Mouse (Mus musculus): ENCODE measurements around the gene Entpd7. TPM values are rescaled to one million over a fixed set of nuclear protein-coding genes. Genes with fewer than 3 reads are reported as not detected.

Entpd7 gene
- polyA plus RNA-seq, 1 experiment: 23.3 TPM

GRCm38 (mm10) chr19:43665441-43666048 is 23.9 kb upstream of the Entpd7 start:
- TF ChIP-seq CTCF (IDR thresholded peaks at IDR 0.05; ENCODE audit: extremely low read depth, insufficient read length, insufficient replicate concordance, low read depth, low read length) (peak; percentile 86; the same call in 1 of the 2 replicates), POLR2A (IDR thresholded peaks at IDR 0.05; ENCODE audit: low read depth, low read length) (no peak)
- Histone ChIP-seq H3K36me3 (ENCODE audit: control insufficient read depth, insufficient read depth, low read length) (peaks cover 34% of the 10 kb centered on the region), H3K27me3 (ENCODE audit: control insufficient read depth, insufficient read depth, low read length) (no peaks in the 10 kb centered on the region), H3K4me1 (ENCODE audit: control insufficient read depth, insufficient read depth, insufficient read length, low read length) (peaks cover 3% of the 10 kb centered on the region; the same call in 1 of the 2 replicates), H3K27ac (ENCODE audit: insufficient read depth, low read depth, low read length) (no peak overlapping the region), H3K4me3 (ENCODE audit: low read depth, low read length) (no peak overlapping the region)
- 77% methylated on average over 12 of the region's 12 CpGs for WGBS

GRCm38 (mm10) chr19:43666661-43667429 is 22.6 kb upstream of the Entpd7 start:
- 84% methylated on average over 22 of the region's 22 CpGs for WGBS
- TF ChIP-seq CTCF (IDR thresholded peaks at IDR 0.05; ENCODE audit: extremely low read depth, insufficient read length, insufficient replicate concordance, low read depth, low read length) (no peak), POLR2A (IDR thresholded peaks at IDR 0.05; ENCODE audit: low read depth, low read length) (no peak)
- Histone ChIP-seq H3K4me3 (ENCODE audit: low read depth, low read length) (no peak overlapping the region), H3K36me3 (ENCODE audit: control insufficient read depth, insufficient read depth, low read length) (peaks cover 34% of the 10 kb centered on the region), H3K27me3 (ENCODE audit: control insufficient read depth, insufficient read depth, low read length) (no peaks in the 10 kb centered on the region), H3K4me1 (ENCODE audit: control insufficient read depth, insufficient read depth, insufficient read length, low read length) (peaks cover 8% of the 10 kb centered on the region), H3K27ac (ENCODE audit: insufficient read depth, low read depth, low read length) (no peak overlapping the region)

- Histone ChIP-seq H3K27ac (ENCODE audit: insufficient read depth, low read depth, low read length) (no peak overlapping the region), H3K36me3 (ENCODE audit: control insufficient read depth, insufficient read depth, low read length) (peaks cover 34% of the 10 kb centered on the region), H3K27me3 (ENCODE audit: control insufficient read depth, insufficient read depth, low read length) (no peaks in the 10 kb centered on the region), H3K4me3 (ENCODE audit: low read depth, low read length) (no peak overlapping the region), H3K4me1 (ENCODE audit: control insufficient read depth, insufficient read depth, insufficient read length, low read length) (peaks cover 11% of the 10 kb centered on the region)
- TF ChIP-seq POLR2A (IDR thresholded peaks at IDR 0.05; ENCODE audit: low read depth, low read length): no peak
- no peak for TF ChIP-seq CTCF (IDR thresholded peaks at IDR 0.05; ENCODE audit: extremely low read depth, insufficient read length, insufficient replicate concordance, low read depth, low read length)
- 54% methylated on average over 4 of the region's 4 CpGs for WGBS
Observed at GRCm38 (mm10) chr19:43667430-43667809, 22.1 kb upstream of the Entpd7 start.

- 73% methylated on average over 8 of the region's 8 CpGs for WGBS
- peaks cover 19% of the 10 kb centered on the region for H3K4me1 ChIP-seq (ENCODE audit: control insufficient read depth, insufficient read depth, insufficient read length, low read length)
- TF ChIP-seq POLR2A (IDR thresholded peaks at IDR 0.05; ENCODE audit: low read depth, low read length): no peak
- TF ChIP-seq CTCF (IDR thresholded peaks at IDR 0.05; ENCODE audit: extremely low read depth, insufficient read length, insufficient replicate concordance, low read depth, low read length): no peak
- peaks cover 20% of the 10 kb centered on the region for H3K36me3 ChIP-seq (ENCODE audit: control insufficient read depth, insufficient read depth, low read length)
- H3K27me3 ChIP-seq (ENCODE audit: control insufficient read depth, insufficient read depth, low read length): no peaks in the 10 kb centered on the region
- no peak overlapping the region for H3K4me3 ChIP-seq (ENCODE audit: low read depth, low read length)
- no peak overlapping the region for H3K27ac ChIP-seq (ENCODE audit: insufficient read depth, low read depth, low read length)
Observed at GRCm38 (mm10) chr19:43669136-43669759, 20.2 kb upstream of the Entpd7 start.

GRCm38 (mm10) chr19:43671054-43671453 is 18.4 kb upstream of the Entpd7 start:
- Histone ChIP-seq H3K4me3 (ENCODE audit: low read depth, low read length) (no peak overlapping the region), H3K36me3 (ENCODE audit: control insufficient read depth, insufficient read depth, low read length) (peaks cover 8% of the 10 kb centered on the region), H3K27me3 (ENCODE audit: control insufficient read depth, insufficient read depth, low read length) (no peaks in the 10 kb centered on the region), H3K4me1 (ENCODE audit: control insufficient read depth, insufficient read depth, insufficient read length, low read length) (peaks cover 19% of the 10 kb centered on the region), H3K27ac (ENCODE audit: insufficient read depth, low read depth, low read length) (peak overlapping the region; percentile 54)
- TF ChIP-seq CTCF (IDR thresholded peaks at IDR 0.05; ENCODE audit: extremely low read depth, insufficient read length, insufficient replicate concordance, low read depth, low read length): no peak
- no peak for TF ChIP-seq POLR2A (IDR thresholded peaks at IDR 0.05; ENCODE audit: low read depth, low read length)
- 29% methylated on average over 7 of the region's 7 CpGs for whole genome bisulfite sequencing

- H3K36me3 ChIP-seq (ENCODE audit: control insufficient read depth, insufficient read depth, low read length): no peaks in the 10 kb centered on the region
- under 1% methylated on average over 21 of the region's 21 CpGs for WGBS
- H3K27ac ChIP-seq (ENCODE audit: insufficient read depth, low read depth, low read length): peak overlapping the region; percentile 80
- TF ChIP-seq POLR2A (IDR thresholded peaks at IDR 0.05; ENCODE audit: low read depth, low read length): no peak
- no peaks in the 10 kb centered on the region for H3K27me3 ChIP-seq (ENCODE audit: control insufficient read depth, insufficient read depth, low read length)
- H3K4me1 ChIP-seq (ENCODE audit: control insufficient read depth, insufficient read depth, insufficient read length, low read length): peaks cover 19% of the 10 kb centered on the region
- H3K4me3 ChIP-seq (ENCODE audit: low read depth, low read length): peak overlapping the region; percentile 95
Observed at GRCm38 (mm10) chr19:43673513-43674315, 15.8 kb upstream of the Entpd7 start.

Measured in small intestine, adult 2 months (tissue).